Mouse (Mus musculus) lung, adult 2 months (tissue): ENCODE measurements around the gene Thap4.

Experiments
- CTCF ChIP-seq: fragments of 200-500 bp; IDR thresholded peaks from 2 replicates; pipeline ENCODE4 v1.5.1; 2011; ENCODE audit warnings: mild to moderate bottlenecking, low read length, control low read depth; ENCODE audit not compliant: insufficient read depth
- POLR2A ChIP-seq: fragments of 200-500 bp; IDR thresholded peaks from 2 replicates; pipeline ENCODE4 v1.6.1; 2011; ENCODE audit warnings: low read depth, mild to moderate bottlenecking, control low read depth, low read length, borderline replicate concordance; ENCODE audit errors: extremely low read depth

- TF ChIP-seq CTCF (no peak), POLR2A (no peak)
These were observed 62.8 kb downstream of the Thap4 start for GRCm38 (mm10) chr1:93691786-93692357.
